Mouse (Mus musculus): ENCODE data around the gene Ctnna2.

The Ctnna2 gene

GRCm38 (mm10) chr6:77582568-77582967 lies 396.9 kb downstream of the Ctnna2 start:
- DNase-seq (ENCODE audit: low spot score in 2 of 2): no peak

DNA sequence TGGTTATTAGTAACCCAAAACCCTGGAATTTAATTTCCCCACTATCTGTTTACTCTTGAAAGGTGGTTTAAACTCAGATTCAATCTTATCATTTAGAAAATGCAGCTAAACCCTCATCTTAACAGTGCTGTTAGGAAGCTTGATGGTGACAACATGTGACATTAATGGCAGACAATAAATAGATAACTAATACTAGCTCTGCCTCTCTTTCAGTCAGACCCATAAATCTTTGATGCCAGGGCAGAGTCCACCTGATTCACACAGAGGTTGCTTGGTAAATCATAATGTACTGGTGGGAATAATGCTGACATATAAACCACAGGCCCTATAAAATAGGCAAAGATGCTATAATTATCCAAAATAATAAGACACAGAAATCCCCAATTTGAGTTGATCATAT lies 398.6 kb downstream of the Ctnna2 start:
- no peak for DNase-seq (ENCODE audit: low spot score in 2 of 2)

- DNase-seq (ENCODE audit: low spot score in 2 of 2): no peak
Measured at GRCm38 (mm10) chr6:77578612-77579011, 400.9 kb downstream of the Ctnna2 start.

DNA sequence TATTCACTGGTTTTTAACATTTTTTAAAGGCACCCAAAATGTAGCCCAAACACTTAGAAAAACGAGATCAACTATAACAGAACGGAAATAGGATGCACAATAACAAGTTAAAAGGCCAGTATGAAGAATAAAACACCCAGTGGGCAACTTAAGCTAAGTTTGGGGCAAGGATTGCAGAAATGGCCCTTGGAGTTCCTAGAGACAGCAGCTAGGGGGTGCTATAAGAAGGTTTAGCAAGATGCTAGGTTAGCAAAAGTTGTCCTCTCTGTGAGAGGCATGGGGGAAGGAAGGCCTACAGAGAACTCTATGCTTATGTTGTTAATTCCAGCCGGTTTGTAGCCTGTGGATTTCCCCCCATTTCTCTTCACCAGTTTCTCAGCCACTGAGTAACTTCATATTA lies 401.9 kb downstream of the Ctnna2 start:
- DNase-seq (ENCODE audit: low spot score in 2 of 2): no peak

DNA sequence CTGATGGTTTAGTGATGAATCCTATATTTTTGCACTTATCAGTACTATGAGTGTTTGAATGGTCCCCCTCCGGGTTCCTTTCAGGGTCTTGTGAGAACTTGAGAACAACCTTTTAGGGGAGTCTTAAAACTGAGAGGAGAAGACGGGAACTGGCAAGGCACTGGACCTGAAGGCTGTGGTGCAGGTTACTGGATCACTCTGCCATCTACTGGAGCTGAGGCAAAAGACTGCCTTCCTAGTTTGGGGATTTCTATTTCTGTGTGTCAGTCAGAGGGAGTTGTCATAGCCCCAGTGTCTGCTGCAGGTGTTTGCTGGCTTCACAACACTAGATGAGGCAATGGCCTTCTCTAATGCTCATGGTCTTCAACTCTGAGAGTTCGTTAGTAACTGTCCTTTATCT lies 406.9 kb downstream of the Ctnna2 start:
- peak; percentile 18 to 35 for DNase-seq (ENCODE audit: low spot score in 2 of 2)

DNA sequence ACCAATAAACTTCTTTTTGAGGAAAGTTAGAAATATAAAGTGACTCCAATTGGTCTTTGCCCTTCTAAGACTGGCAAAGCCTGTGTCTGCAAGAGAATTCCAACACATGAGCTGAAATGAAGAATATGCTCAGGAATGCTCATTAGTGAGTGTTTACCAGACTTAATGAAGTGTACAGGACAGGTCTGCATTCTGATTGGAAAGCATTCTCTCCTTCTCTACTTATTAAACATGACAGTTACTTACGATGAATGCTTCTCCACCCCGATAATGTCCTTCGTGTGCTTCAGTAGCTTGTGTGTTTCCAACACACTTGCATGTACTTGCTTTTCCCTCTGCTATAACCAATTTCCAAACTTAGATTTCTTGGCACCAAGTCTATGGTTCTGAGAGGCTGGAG lies 409.6 kb downstream of the Ctnna2 start:
- DNase-seq (ENCODE audit: low spot score in 2 of 2): no peak

DNA sequence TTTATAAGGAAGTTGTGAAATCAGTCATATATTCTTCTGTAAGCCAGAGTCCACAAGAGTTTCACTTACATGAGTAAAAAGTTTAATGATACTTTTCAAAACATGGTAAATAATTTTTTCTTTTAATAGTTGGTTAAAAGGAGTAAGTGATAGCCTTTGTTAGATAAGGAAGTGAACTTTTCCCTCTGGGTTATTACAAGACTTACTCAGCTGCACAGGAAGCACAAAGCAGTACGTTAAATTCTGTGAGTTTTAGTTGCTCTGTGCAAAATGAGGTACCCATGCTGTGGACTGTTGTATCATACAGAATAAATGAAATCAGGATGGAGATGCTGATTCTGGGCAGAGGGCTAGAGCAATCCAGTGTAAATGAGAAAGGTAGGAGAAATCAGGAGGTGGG lies 423.3 kb downstream of the Ctnna2 start:
- DNase-seq (ENCODE audit: low spot score in 2 of 2): no peak

DNA sequence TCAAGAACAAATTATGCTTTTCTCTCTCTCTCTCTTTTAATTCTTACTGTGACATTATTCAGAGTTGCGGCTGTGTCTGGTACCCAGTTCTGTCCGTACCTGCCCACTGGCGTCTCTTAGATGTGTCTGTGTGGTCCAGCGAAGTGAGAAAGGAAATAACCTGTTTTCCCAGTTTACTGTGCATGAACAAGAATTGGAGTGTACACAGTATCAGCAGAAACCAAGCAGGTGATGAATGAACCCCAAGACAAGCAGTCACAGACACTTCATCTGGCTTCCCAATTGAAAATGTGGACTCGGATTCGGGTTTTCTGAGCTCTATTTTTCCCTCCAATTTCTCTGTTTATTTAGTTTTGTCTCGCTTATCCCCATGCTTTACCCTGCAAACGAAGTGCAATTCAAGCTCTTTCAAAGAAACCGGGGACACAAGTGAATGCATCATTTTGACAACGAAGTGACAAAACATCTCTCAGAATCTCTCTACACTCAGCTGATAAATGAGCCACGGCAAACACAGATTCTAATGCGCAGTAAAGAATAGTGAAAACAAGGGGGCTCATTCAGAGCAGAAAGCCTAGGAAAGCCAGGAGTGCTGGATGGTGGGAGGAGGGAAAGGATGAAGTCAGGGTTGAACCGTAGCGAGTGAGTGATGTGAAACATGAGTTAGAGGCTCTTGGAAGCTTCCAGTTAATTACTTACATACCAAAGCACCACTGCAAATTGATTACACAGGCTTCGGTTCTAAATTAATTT lies 442.3 kb downstream of the Ctnna2 start:
- DNase-seq (ENCODE audit: low spot score in 2 of 2): no peak

DNA sequence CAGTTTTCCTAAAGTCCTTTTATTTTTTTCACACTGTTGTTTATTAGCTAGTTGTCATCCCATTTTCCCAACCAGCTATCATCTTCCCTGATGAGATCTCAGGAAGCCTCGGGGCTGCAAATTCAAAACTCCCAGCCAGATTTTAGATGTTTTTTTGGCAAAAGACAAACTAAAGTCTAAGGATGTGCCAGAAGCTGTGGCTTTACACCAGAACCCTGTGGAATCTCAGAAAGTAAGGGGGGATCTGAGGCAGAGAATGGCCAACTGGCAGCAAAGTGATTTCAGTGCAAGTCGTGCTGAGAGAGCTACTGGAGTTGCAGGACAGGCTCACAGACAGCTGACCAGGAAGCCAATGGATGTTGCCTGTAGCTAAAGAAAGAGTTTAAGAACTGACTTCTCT lies 451.9 kb downstream of the Ctnna2 start:
- DNase-seq (ENCODE audit: low spot score in 2 of 2): no peak

DNA sequence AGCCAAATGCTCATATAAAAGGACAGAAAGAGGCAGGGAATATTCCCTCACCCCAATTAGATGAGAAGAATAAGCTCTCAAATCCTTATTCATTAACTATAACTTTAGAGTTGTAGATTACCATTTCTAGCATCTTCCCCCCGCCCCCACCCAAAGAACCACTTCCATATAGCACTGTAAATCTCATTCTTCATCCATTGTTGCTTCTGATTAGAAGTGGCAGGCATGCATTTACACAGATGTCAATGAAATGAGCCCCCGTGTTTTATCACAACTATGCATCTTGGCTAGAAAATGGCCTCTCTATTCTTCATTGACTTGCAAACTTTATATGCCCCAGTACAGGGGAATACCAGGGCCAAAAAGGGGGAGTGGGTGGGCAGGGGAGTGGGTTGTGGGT lies 457.7 kb downstream of the Ctnna2 start:
- DNase-seq (ENCODE audit: low spot score in 2 of 2): no peak

DNA sequence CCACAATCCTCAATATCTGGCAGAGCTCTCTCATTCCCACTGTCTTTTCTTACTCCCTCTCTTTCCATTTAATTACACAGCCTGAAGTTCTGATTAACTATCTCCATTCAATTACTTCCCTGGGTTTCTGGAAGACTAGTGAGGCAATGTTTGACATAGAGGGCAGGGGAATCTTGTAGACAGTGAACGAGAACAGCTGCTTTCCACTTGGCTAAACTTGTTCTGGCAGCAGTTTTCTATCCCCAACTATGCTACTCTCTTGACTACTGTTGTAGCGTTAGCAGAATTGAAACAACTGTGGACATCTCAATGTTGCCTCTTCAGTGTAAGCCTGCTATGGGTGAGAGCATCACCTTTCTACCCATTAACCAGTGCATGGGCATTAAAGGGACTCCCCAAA lies 463.0 kb downstream of the Ctnna2 start:
- DNase-seq (ENCODE audit: low spot score in 2 of 2): no peak

- DNase-seq (ENCODE audit: low spot score in 2 of 2): no peak
Measured at GRCm38 (mm10) chr6:77511805-77512204, 467.7 kb downstream of the Ctnna2 start.

GRCm38 (mm10) chr6:77491721-77492120 lies 487.8 kb downstream of the Ctnna2 start:
- no peak for DNase-seq (ENCODE audit: low spot score in 2 of 2)

DNA sequence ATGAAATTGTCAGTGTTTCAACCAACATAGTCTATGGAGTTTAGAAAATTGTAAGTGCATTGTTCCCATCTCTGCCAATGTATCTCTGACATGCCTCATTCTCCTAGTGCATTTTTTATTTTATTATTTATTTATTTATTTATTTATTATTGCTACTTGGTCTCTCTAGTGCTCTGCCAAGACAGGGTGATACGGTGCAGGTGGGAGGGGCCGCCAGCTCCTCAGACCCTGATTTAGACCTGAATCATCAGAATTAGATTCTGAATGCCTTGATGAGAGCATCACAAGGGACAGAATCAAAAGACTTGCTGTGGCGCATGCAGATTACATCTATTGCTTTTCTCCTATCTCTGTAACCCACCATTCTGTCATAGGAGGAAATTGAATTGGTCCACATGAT lies 492.8 kb downstream of the Ctnna2 start:
- DNase-seq (ENCODE audit: low spot score in 2 of 2): no peak

- no peak for DNase-seq (ENCODE audit: low spot score in 2 of 2)
Measured at GRCm38 (mm10) chr6:77482081-77482480, 497.4 kb downstream of the Ctnna2 start.

DNA sequence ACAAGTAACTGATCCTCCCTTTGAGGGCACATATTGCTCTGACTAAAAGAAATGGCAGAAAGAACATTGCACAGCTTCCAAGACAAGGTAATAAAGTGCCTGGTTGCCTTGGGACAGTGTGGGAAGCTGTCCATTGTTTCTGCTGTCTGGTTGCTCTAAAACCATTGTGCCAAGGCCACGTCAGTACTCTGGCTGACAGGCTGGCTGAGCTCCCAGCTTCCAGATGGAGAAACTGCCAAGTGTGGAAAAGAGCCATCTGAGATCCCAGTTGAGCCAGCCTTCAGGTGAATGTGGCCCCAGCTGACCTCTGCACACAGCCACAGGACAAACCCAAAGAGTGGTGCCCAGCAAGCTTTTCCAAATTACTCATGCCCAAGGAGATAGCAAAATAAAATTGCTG lies 504.1 kb downstream of the Ctnna2 start:
- DNase-seq (ENCODE audit: low spot score in 2 of 2): peak; percentile 25 to 33

DNA sequence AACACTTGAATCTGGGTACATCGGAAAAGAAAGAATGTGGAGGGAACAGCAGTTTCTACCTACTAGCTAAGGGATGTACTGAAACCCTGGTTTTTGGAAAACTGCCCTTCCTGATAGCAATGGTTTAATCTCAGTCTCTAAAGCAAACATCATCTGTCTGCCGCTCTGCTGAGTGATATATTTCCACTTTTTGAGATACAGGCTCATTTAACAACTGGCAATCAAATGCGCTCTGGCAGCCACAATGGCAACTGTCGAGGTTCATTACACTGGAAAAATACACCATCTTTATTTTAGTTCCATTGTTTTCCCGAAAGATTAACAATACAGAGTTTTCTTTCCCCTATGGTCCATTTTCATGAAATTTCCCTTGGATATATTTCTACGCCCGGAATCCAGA lies 506.2 kb downstream of the Ctnna2 start:
- DNase-seq (ENCODE audit: low spot score in 2 of 2): no peak

DNA sequence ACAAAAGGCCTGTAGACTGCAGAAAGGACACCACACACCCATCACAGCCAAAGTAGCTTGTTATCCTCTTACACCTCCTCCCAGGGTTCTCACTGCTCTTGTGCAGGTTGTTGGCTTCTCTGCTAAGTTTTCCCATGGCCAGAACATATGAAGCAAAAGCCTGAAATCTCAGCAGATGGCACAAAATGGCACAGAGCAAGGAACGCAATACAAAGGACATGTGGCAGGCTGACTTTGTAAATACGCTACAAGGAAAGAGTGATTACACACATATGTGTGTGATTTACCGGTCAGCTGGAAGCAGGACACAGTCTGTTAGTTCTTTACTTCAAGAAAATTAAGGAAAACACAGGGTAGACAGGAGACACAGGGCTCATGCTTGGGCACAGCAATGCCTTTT lies 511.4 kb downstream of the Ctnna2 start:
- no peak for DNase-seq (ENCODE audit: low spot score in 2 of 2)

DNA sequence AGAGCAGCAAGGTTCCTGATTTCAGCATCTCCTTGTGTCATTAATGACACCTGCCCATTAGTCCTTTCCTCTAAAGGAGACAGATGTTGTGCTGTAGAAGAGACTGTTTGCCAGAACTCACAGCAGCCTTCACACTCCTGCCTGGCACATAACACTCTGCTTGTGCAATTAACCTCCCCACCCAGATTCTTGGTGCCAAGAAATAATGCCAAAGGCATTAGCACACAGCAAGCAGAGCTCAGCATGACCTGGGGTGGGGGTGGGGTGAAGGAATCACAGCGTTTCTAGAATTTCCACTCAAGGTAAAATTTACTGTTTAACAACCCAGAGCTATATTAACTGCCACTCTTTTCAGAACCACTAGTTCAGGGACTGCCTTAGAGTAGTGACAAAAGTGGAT lies 516.8 kb downstream of the Ctnna2 start:
- DNase-seq (ENCODE audit: low spot score in 2 of 2): no peak

DNA sequence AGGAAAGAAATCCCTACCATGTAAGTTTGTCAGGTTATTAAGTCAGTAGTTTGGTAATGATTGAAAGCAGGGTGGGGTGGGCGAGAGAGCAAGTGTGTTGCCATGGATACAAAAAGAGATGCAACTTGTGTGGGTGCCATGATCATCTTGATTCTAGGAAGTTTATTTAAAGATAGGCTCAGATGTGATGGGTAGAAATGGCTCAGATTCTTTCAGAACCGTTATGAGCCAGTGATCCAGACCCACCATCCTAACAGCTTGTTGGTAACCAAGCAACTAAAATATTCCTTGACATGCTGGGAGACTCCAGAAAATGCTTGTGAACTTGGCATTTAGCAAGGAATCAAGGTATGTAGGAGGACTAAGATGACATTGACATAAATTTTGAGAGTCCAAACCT lies 521.6 kb downstream of the Ctnna2 start:
- DNase-seq (ENCODE audit: low spot score in 2 of 2): no peak

- DNase-seq (ENCODE audit: low spot score in 2 of 2): no peak
Measured at GRCm38 (mm10) chr6:77446861-77447260, 532.6 kb downstream of the Ctnna2 start.

DNA sequence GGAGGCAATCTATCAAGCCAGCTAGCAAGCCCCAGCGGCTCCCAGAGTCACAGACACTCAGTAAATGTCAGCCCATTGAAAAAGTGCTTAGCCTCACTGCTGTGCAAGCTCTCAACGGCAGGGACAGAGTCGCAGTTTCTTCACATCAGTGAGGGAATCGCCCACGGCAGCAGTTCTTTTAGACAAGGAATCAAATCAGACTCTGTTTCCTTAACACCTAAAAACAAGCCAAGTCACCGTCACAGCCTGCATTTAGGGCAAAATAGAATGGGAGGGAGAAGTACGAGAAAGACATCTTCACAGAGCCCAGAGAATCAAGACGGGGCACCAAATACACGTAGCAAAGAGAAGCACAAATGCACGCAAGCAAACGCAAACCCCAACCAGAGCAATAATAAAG lies 535.6 kb downstream of the Ctnna2 start:
- peak in 1 of 2 experiments; percentile 47 for DNase-seq (ENCODE audit: low spot score in 2 of 2)

- DNase-seq (ENCODE audit: low spot score in 2 of 2): no peak
Measured at GRCm38 (mm10) chr6:77441051-77441450, 538.4 kb downstream of the Ctnna2 start.

DNA sequence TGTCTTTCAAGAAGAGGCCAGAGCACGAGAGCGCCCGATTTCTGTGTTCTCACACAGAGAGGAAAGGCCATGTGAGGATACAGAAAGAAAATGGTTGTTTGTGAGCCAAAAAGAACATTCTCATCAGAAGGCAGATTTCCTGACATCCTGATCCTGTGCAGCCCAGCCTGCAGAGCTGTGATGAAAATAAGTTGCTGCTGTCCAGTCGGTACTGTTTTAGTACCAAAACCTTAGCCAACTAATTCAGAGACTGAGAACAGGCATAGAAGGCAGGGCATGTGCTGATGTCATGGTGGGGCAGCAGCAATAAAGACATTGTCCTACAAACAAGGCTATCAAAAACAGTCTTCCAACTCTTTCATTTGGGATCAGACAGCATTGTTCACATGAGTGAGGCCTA lies 549.1 kb downstream of the Ctnna2 start:
- DNase-seq (ENCODE audit: low spot score in 2 of 2): no peak
